Mouse (Mus musculus) liver, embryonic 13.5 days (tissue): ENCODE results near the gene Rbm47. TPM values are rescaled to one million over a fixed set of nuclear protein-coding genes. Genes with fewer than 3 reads are reported as not detected.

Source experiments
- ATAC-seq: fragments of 200-750 bp; cut with Nextera tagmentation; 2 replicates; pipeline ENCODE4 v1.8.0; 2017; ENCODE audit warnings: low read depth, mild to moderate bottlenecking, moderate number of reproducible peaks, moderate library complexity
- DNase-seq: peaks from one replicate; pipeline ENCODE4 v3.0.0; 2022
- H3K27ac ChIP-seq: fragments of 300-500 bp; sonication (generic); 2 replicates; pipeline ENCODE4 v1.5.1; 2015; ENCODE audit warnings: moderate library complexity, mild to moderate bottlenecking, inconsistent platforms
- H3K27me3 ChIP-seq: fragments of 300-500 bp; sonication (generic); 2 replicates; pipeline ENCODE4 v1.6.1; 2015; ENCODE audit warnings: mild to moderate bottlenecking, inconsistent platforms
- H3K36me3 ChIP-seq: fragments of 300-500 bp; sonication (generic); 2 replicates; pipeline ENCODE4 v1.6.1; 2015; ENCODE audit warnings: mild to moderate bottlenecking, inconsistent platforms
- H3K4me1 ChIP-seq: fragments of 300-500 bp; sonication (generic); replicated peaks from 2 replicates; pipeline ENCODE4 v1.6.1; 2015; ENCODE audit warnings: inconsistent platforms
- H3K4me2 ChIP-seq: fragments of 300-500 bp; sonication (generic); 2 replicates; pipeline ENCODE4 v1.6.1; 2015; ENCODE audit warnings: inconsistent platforms, mild to moderate bottlenecking, moderate library complexity
- H3K4me3 ChIP-seq: fragments of 300-500 bp; sonication (generic); replicated peaks from 2 replicates; pipeline ENCODE4 v1.5.1; 2015; ENCODE audit warnings: mild to moderate bottlenecking, inconsistent platforms
- H3K9ac ChIP-seq: fragments of 300-500 bp; sonication (generic); 2 replicates; pipeline ENCODE4 v1.6.1; 2015; ENCODE audit warnings: mild to moderate bottlenecking, inconsistent platforms
- H3K9me3 ChIP-seq: fragments of 300-500 bp; sonication (generic); replicated peaks from 2 replicates; pipeline ENCODE4 v1.6.1; 2016; ENCODE audit warnings: inconsistent platforms
- WGBS: fragments of 180-500 bp; shearing (Covaris S2); methylation state at CpG from one replicate; pipeline ENCODE4 v1.1.7; 2015; ENCODE audit not compliant: insufficient replicate concordance; 5-methylcytosine and 5-hydroxymethylcytosine counted together
- polyA plus RNA-seq: library from polyadenylated mRNA; unstranded; fragments of >200 nt; fragmentation: Nextera tagmentation; extraction: Ambion mirVana; gene quantifications from 2 replicates; pipeline ENCODE4 v1.2.1, GENCODE M21; 2015

Gene Rbm47
- polyA plus RNA-seq, 1 experiment from 2014 or later, result 8.1 TPM

- Histone ChIP-seq H3K27ac (no peak overlapping the region), H3K4me2 (no peak overlapping the region), H3K9ac (no peak overlapping the region), H3K9me3 (no peaks in the 10 kb centered on the region), H3K36me3 (no peaks in the 10 kb centered on the region), H3K27me3 (no peaks in the 10 kb centered on the region), H3K4me3 (no peak overlapping the region), H3K4me1 (peaks cover 7% of the 10 kb centered on the region; the same call in 1 of the 2 replicates)
- ATAC-seq (no peak), DNase-seq (no peak)
- 52% methylated on average over 3 of the region's 3 CpGs for WGBS
Measured at GRCm38 (mm10) chr5:66101577-66101976, 71.3 kb downstream of the Rbm47 start.

DNA sequence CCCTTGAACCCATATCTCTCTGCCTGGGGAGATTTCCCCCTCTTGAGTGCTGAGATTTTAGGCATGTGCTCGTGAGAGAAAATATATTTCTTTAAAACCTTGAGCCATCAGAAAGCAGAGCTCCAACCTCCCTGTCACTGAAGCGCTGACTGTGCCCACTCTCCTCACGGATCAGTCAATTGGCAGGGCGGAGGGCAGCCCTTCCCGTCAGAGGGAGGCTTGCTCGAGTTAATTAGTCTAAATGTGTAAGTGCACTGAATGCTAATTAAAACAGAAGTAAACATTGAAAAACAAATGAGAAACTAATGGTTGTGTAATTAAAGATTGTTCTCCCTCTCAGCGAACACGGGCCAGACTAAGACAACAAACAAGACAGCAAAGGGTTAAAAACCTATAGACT is 72.6 kb downstream of the Rbm47 start:
- H3K27ac ChIP-seq, result no peak overlapping the region
- H3K4me3 ChIP-seq, result no peak overlapping the region
- H3K27me3 ChIP-seq, result no peaks in the 10 kb centered on the region
- H3K9ac ChIP-seq, result no peak overlapping the region
- H3K9me3 ChIP-seq, result no peaks in the 10 kb centered on the region
- peaks cover 2% of the 10 kb centered on the region; the same call in 1 of the 2 replicates for H3K4me1 ChIP-seq
- DNase-seq (no peak), ATAC-seq (no peak)
- H3K36me3 ChIP-seq, result no peaks in the 10 kb centered on the region
- no peak overlapping the region for H3K4me2 ChIP-seq
- WGBS, result 72% methylated on average over 8 of the region's 8 CpGs

DNA sequence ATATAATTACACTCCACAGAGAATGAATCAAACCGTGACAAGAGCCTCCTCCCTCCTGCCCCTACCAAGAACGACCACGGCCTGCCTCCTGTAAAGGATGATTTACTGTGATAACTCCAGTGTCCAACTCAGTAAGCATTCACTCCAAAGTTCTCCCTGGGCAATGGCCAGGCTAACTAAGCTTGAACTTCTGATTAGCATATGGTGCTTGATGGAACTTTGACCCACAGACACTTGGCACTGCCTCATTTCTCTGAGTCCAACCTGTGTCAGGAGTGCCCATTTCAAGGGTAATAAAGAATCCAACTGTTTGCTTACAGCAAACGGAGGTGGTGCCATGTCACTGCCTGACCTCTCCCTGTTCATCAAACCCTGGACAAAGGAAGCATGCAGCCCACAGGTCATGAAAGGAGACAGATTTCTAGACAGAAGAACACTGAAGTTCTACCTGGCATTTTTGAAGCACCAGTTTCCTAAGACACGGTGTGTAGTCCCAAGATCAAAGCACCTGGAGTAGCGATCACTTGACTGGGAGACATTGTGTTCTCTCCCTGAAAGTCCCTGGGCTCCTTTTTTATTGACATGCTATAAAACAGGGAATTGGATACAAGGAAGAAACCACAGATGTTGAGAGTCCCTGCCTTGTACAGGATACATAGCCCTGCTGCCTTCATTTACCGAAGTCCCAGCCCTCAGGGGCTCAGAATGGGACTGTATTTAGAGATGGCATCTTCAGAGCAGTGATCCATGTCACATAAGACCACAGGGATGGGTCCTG is 74.6 kb downstream of the Rbm47 start:
- Histone ChIP-seq H3K27me3 (no peaks in the 10 kb centered on the region), H3K4me2 (no peak overlapping the region), H3K9ac (no peak overlapping the region), H3K4me3 (no peak overlapping the region), H3K27ac (no peak overlapping the region), H3K36me3 (no peaks in the 10 kb centered on the region), H3K9me3 (no peaks in the 10 kb centered on the region), H3K4me1 (peaks cover 2% of the 10 kb centered on the region; the same call in 1 of the 2 replicates)
- DNase-seq (no peak), ATAC-seq (no peak)
- 55% methylated on average over 7 of the region's 7 CpGs for WGBS

- Histone ChIP-seq H3K27ac (no peak overlapping the region), H3K4me1 (no peaks in the 10 kb centered on the region), H3K9me3 (no peaks in the 10 kb centered on the region), H3K9ac (no peak overlapping the region), H3K36me3 (no peaks in the 10 kb centered on the region), H3K4me2 (no peak overlapping the region), H3K27me3 (no peaks in the 10 kb centered on the region), H3K4me3 (no peak overlapping the region)
- WGBS, result 43% methylated on average over 6 of the region's 6 CpGs
- no peak for DNase-seq
- ATAC-seq, result no peak
Measured at GRCm38 (mm10) chr5:66096081-66096480, 76.8 kb downstream of the Rbm47 start.

- Histone ChIP-seq H3K27me3 (no peaks in the 10 kb centered on the region), H3K4me1 (peaks cover 4% of the 10 kb centered on the region), H3K27ac (no peak overlapping the region), H3K9me3 (no peaks in the 10 kb centered on the region), H3K4me2 (no peak overlapping the region), H3K4me3 (no peak overlapping the region), H3K9ac (no peak overlapping the region), H3K36me3 (no peaks in the 10 kb centered on the region)
- WGBS, result 42% methylated on average over 6 of the region's 6 CpGs
- DNase-seq (no peak), ATAC-seq (no peak)
Measured at GRCm38 (mm10) chr5:66095166-66095565, 77.8 kb downstream of the Rbm47 start.

- no peaks in the 10 kb centered on the region for H3K36me3 ChIP-seq
- H3K27me3 ChIP-seq, result no peaks in the 10 kb centered on the region
- no peak overlapping the region for H3K4me2 ChIP-seq
- WGBS, result 31% methylated on average over 9 of the region's 9 CpGs
- H3K4me1 ChIP-seq, result peaks cover 17% of the 10 kb centered on the region
- no peak overlapping the region for H3K9ac ChIP-seq
- H3K27ac ChIP-seq, result no peak overlapping the region
- ATAC-seq (no peak), DNase-seq (no peak)
- no peaks in the 10 kb centered on the region for H3K9me3 ChIP-seq
- H3K4me3 ChIP-seq, result no peak overlapping the region
Measured at GRCm38 (mm10) chr5:66090037-66090436, 82.9 kb downstream of the Rbm47 start.

- 0 out of 2 replicates have a peak, but pooled peaks have one; percentile 29 for ATAC-seq
- no peaks in the 10 kb centered on the region for H3K9me3 ChIP-seq
- WGBS, result 38% methylated on average over 4 of the region's 4 CpGs
Measured at GRCm38 (mm10) chr5:66089600-66089999, 83.3 kb downstream of the Rbm47 start.

GRCm38 (mm10) chr5:66088902-66089295 is 84.0 kb downstream of the Rbm47 start:
- Histone ChIP-seq H3K9me3 (no peaks in the 10 kb centered on the region), H3K27ac (no peak overlapping the region), H3K36me3 (no peaks in the 10 kb centered on the region), H3K4me1 (peaks cover 18% of the 10 kb centered on the region), H3K9ac (no peak overlapping the region), H3K27me3 (no peaks in the 10 kb centered on the region), H3K4me2 (no peak overlapping the region), H3K4me3 (no peak overlapping the region)
- DNase-seq (no peak), ATAC-seq (no peak)
- WGBS, result 71% methylated on average over 5 of the region's 5 CpGs

More at GRCm38 (mm10) chr5:66089600-66089999, 83.3 kb downstream of the Rbm47 start:
- H3K4me3 ChIP-seq, result no peak overlapping the region
- H3K9ac ChIP-seq, result no peak overlapping the region
- no peaks in the 10 kb centered on the region for H3K27me3 ChIP-seq
- no peak overlapping the region for H3K27ac ChIP-seq
- DNase-seq, result no peak
- peaks cover 18% of the 10 kb centered on the region for H3K4me1 ChIP-seq
- H3K4me2 ChIP-seq, result no peak overlapping the region
- no peaks in the 10 kb centered on the region for H3K36me3 ChIP-seq

- no peak for DNase-seq
- peaks cover 18% of the 10 kb centered on the region for H3K4me1 ChIP-seq
- no peak overlapping the region for H3K4me2 ChIP-seq
- H3K27ac ChIP-seq, result no peak overlapping the region
- H3K9me3 ChIP-seq, result no peaks in the 10 kb centered on the region
- no peaks in the 10 kb centered on the region for H3K27me3 ChIP-seq
- H3K9ac ChIP-seq, result no peak overlapping the region
- no peaks in the 10 kb centered on the region for H3K36me3 ChIP-seq
- no peak overlapping the region for H3K4me3 ChIP-seq
- no peak for ATAC-seq
- 63% methylated on average over 4 of the region's 4 CpGs for WGBS
Measured at GRCm38 (mm10) chr5:66088247-66088901, 84.5 kb downstream of the Rbm47 start.

GRCm38 (mm10) chr5:66086952-66087351 is 86.0 kb downstream of the Rbm47 start:
- 51% methylated on average over 9 of the region's 9 CpGs for WGBS
- ATAC-seq (no peak), DNase-seq (no peak)
- Histone ChIP-seq H3K9me3 (no peaks in the 10 kb centered on the region), H3K27ac (no peak overlapping the region), H3K4me3 (no peak overlapping the region), H3K36me3 (no peaks in the 10 kb centered on the region), H3K9ac (no peak overlapping the region), H3K27me3 (no peaks in the 10 kb centered on the region), H3K4me1 (peaks cover 21% of the 10 kb centered on the region), H3K4me2 (no peak overlapping the region)

DNA sequence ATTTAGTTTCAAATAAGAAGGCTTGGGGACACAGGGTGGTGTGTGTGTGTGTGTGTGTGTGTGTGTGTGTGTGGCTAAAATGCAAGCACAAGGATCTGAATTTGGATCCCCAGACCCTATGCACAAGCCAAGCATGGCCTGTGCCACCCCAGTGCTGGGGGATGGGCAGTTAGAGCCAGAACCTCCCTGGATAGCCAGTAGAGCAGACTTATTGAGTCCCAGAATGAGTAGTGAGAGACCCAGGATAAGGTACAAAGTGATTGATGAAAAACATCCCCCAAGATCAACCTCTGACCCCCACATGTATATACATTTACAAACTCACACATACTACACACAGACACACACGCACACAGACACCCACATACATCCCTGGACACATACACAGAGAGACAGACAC is 86.6 kb downstream of the Rbm47 start:
- Histone ChIP-seq H3K4me3 (no peak overlapping the region), H3K9me3 (no peaks in the 10 kb centered on the region), H3K27ac (no peak overlapping the region), H3K4me2 (no peak overlapping the region), H3K9ac (no peak overlapping the region), H3K36me3 (no peaks in the 10 kb centered on the region), H3K4me1 (peaks cover 21% of the 10 kb centered on the region), H3K27me3 (no peaks in the 10 kb centered on the region)
- 60% methylated on average over 1 of the region's 1 CpGs for WGBS
- DNase-seq, result no peak
- no peak for ATAC-seq

GRCm38 (mm10) chr5:66085478-66085877 is 87.4 kb downstream of the Rbm47 start:
- Histone ChIP-seq H3K9ac (no peak overlapping the region), H3K4me1 (peaks cover 18% of the 10 kb centered on the region), H3K36me3 (no peaks in the 10 kb centered on the region), H3K9me3 (no peaks in the 10 kb centered on the region), H3K4me3 (no peak overlapping the region), H3K27me3 (no peaks in the 10 kb centered on the region), H3K27ac (no peak overlapping the region), H3K4me2 (no peak overlapping the region)
- DNase-seq, result no peak
- ATAC-seq, result no peak
- 45% methylated on average over 4 of the region's 4 CpGs for WGBS
